Mouse (Mus musculus): ENCODE measurements around the gene Brwd1. TPM values are rescaled to one million over a fixed set of nuclear protein-coding genes. Genes with fewer than 3 reads are reported as not detected.

The Brwd1 gene
- total RNA-seq (2023), result 182 TPM

DNA sequence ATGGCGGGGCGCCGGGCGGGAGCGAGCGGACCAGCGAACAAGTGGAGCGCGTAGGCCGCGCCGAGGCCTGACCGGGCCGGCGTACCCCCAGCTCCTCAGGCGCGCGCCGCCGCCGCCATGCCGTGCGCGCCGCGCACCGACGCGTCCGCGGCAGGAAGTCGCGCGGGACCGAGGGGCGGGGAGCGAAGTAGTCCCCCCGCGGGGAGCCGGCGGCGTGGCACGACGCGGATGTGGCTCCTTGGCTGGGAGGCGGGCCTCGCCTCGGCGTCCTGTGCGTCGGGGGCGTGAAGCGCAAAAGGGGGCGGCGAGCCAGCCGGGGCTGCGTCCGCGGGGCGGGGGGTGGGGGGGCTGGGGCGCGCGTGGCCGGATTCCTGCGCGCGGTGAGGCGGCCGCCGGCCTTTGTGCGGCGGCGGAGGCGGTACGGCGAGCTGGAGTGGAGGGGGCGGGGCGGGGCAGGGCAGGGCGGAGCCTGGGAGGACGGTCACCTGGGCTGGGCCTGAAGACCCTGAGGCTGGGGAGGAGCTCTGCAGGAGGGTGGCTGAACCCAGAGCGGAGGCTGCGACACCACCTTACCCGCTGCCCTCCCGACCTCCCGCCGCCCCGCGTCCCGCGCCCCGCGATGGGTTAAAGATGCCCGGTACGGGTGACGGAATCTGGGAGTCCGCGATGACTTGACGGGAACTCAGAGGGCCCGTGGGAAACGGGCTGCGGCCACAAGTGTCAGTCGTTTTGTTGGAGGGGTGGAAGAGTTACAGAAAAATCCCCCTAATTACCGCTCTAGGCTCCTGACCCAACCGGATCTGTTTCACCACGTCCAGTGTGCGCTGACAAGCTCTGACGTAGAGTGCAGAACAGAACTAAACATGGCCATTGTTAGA lies at the start of gene Brwd1:
TSS of gene Brwd1 (minus strand) at position 226 of the 878 bp plus-strand sequence.

DNA sequence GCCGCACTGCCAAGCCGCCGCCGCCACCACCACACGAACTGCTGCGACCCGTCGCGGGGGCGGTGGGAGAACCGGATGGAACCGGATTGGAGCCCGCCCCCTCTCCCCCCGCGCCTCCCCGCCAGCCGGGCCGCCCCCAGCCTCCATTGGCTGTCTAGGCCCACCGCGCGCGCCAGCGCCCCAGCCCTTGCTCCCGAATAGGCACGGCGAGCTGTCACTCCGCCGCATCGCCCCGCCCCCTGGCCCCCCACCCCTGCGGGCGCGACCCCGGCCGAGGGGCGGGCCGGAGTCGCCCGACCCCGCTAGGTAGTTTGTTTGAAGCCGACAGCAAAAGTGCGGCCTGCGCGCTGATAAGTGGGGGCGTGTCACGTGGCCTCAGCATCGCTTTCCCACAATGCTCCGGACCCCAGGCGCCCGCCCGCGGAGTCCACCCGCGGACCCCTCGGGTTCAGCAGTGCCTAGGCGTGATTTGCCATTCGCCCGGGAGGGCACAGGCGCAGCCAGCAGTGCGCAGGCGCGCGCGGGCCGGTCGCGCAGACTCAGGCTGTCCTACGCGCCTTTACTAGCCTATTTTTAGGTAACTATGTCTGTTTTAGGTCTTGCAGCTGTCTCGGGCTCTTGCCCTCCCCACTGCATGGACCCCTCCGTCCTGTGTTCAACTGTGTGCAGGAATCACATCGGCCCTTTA lies 45.5 kb upstream of the Brwd1 start, which contains the start of gene Hmgn1:
TSS of gene Hmgn1 (minus strand) at position 73 of the 688 bp plus-strand sequence.

DNA sequence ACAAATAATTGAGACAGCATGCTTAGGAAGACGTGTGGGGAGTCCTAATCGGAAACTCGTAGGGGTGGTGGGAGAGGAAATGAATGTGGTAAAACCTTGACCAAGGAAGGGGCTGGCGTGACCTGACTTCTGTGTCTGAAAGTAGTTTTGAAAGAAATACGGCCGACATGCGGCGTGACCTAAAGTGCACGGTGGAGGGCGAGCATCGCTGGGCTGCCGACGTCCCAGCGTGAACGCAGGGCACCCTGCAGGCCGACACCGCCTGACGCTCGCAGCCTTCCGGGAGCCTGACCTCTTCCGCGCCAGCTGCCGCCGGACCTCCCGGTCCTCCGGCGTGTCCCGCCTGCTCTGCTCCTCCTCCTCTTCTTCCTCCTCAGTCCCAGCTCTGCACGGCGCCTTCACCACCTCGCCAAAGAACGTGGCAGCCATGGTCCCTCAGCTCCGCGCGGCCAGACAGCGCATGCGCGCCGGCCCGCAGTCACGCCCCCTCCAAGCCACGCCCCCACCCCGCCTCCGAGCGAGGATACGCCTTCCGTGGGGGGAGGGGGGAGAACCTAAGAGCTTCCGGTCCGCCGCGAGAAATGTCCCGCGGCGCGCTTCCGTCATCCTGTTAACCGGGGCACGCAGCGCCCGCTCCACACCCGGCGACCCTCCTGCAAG lies 91.7 kb downstream of the Brwd1 start, which contains the start of gene Psmg1:
TSS of gene Psmg1 (minus strand) at position 499 of the 660 bp plus-strand sequence.

Other genes starting within 250 kb of the Brwd1 start
- gene Psmg1, start 91.6 kb downstream of the Brwd1 start, total RNA-seq (2023), result 16.9 TPM
- 128 TPM for gene Hmgn1, start 45.2 kb upstream of the Brwd1 start, total RNA-seq (2023)
- gene Wrb, start 62.9 kb upstream of the Brwd1 start, total RNA-seq (2023), result 8.4 TPM
- not detected for gene Lca5l, start 109.7 kb upstream of the Brwd1 start, total RNA-seq (2023)
- gene Sh3bgr, start 117.9 kb upstream of the Brwd1 start, total RNA-seq (2023), result 0.94 TPM
- 0.53 TPM for gene B3galt5, start 153.3 kb upstream of the Brwd1 start, total RNA-seq (2023)

All from CD4-positive naive resting alpha-beta T cell, adult 76 days (primary cell).